Mouse (Mus musculus): Measurements from ENCODE around the gene Cav1. TPM values are rescaled to one million over a fixed set of nuclear protein-coding genes. Genes with fewer than 3 reads are reported as not detected.

Cav1 gene
- polyA plus RNA-seq, 1 experiment from 2014 or later, result 27.5 TPM

DNA sequence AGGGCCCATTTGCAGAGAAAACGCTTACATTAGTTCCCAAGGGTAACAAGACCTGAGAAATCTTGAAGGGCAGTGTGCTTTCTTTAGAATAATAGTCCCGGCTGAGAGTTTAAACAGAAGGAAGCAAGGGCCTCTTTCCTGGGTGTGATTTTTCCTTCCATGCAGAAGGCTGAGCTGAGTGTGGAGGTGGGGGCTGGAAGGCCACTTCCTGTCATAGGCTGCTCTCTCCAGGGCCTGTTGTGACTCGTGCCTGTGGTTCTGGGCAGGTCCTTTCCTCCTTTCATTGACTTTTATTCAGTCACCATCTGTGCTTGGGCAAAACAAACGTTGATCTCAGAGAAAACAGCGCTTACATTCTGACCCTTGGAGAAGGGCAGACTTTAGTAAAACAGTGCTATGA is 24.0 kb upstream of the Cav1 start:
- Histone ChIP-seq H3K9ac (no peak overlapping the region), H3K27ac (no peak overlapping the region), H3K4me2 (replicated peaks) (peak overlapping the region; percentile 96), H3K27me3 (ENCODE audit: control insufficient read depth, insufficient read depth, low read length) (peaks cover 5% of the 10 kb centered on the region; the same call in 1 of the 2 replicates), H3K4me1 (replicated peaks; ENCODE audit: control insufficient read depth, insufficient read depth, low read length) (peaks cover 3% of the 10 kb centered on the region; the same call in 1 of the 2 replicates), H3K9me3 (ENCODE audit: control insufficient read depth, low read length) (no peaks in the 10 kb centered on the region), H3K4me3 (replicated peaks; ENCODE audit: low read length) (no peak overlapping the region), H3K36me3 (replicated peaks; ENCODE audit: control insufficient read depth, insufficient read depth) (no peaks in the 10 kb centered on the region)
- DNase-seq (ENCODE audit: low spot score) (no peak), ATAC-seq (ENCODE audit: low FRiP score) (no peak)
- 43% methylated on average over 5 of the region's 5 CpGs for WGBS

DNA sequence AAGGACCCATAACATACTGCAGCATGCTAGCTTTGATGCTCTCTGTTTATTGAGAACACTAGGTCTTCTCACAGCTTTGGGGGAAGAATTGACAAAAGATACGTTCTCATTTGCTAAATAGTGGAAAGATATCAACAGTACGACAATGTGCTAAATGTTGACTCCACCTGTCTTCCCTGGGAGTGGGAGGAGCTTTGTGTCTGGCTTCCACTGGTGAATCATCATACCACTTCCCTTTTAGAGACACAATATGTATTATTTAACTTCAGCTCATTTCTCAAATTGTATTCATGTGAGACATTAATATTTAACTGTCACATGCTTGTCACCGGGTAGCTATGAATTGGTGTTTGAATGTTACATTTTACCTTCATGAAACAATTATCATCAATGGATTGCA is 22.3 kb upstream of the Cav1 start:
- H3K27me3 ChIP-seq (ENCODE audit: control insufficient read depth, insufficient read depth, low read length), result peaks cover 5% of the 10 kb centered on the region; the same call in 1 of the 2 replicates
- WGBS, result 83% methylated on average over 3 of the region's 3 CpGs
- H3K27ac ChIP-seq, result no peak overlapping the region
- H3K4me3 ChIP-seq (replicated peaks; ENCODE audit: low read length), result no peak overlapping the region
- no peak for ATAC-seq (ENCODE audit: low FRiP score)
- no peak overlapping the region for H3K9ac ChIP-seq
- H3K4me2 ChIP-seq (replicated peaks), result no peak overlapping the region
- H3K36me3 ChIP-seq (replicated peaks; ENCODE audit: control insufficient read depth, insufficient read depth), result no peaks in the 10 kb centered on the region
- peaks cover 3% of the 10 kb centered on the region; the same call in 1 of the 2 replicates for H3K4me1 ChIP-seq (replicated peaks; ENCODE audit: control insufficient read depth, insufficient read depth, low read length)
- no peaks in the 10 kb centered on the region for H3K9me3 ChIP-seq (ENCODE audit: control insufficient read depth, low read length)
- DNase-seq (ENCODE audit: low spot score), result no peak

DNA sequence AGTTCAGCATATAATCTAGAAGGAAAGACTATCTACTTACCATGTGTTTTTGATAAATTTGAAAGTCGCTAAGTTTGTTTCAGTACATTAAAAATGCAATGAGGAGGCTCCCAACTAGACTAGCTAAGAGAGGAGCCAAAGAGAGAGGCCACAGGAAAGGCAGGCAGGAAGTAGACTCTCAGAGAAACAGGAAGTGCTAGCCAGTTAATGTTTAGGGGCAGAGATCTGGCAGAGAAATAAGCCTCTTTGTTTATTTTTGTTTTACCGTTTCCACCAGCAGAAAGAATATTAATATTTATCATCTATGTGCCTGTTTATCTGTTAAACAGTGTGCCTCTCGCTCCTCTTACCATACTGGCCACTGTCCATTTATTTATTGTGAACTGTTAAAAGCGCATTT is 19.8 kb upstream of the Cav1 start:
- Histone ChIP-seq H3K27ac (no peak overlapping the region), H3K36me3 (replicated peaks; ENCODE audit: control insufficient read depth, insufficient read depth) (no peaks in the 10 kb centered on the region), H3K4me2 (replicated peaks) (no peak overlapping the region), H3K9ac (no peak overlapping the region), H3K27me3 (ENCODE audit: control insufficient read depth, insufficient read depth, low read length) (no peaks in the 10 kb centered on the region; the same call in 1 of the 2 replicates), H3K4me3 (replicated peaks; ENCODE audit: low read length) (no peak overlapping the region), H3K4me1 (replicated peaks; ENCODE audit: control insufficient read depth, insufficient read depth, low read length) (0 out of 2 replicates have a peak, but pooled peaks cover 2% of the 10 kb centered on the region), H3K9me3 (ENCODE audit: control insufficient read depth, low read length) (no peaks in the 10 kb centered on the region)
- WGBS, result 77% methylated on average over 4 of the region's 4 CpGs
- DNase-seq (ENCODE audit: low spot score), result no peak
- no peak for ATAC-seq (ENCODE audit: low FRiP score)

- no peak overlapping the region for H3K4me3 ChIP-seq (replicated peaks; ENCODE audit: low read length)
- 58% methylated on average over 5 of the region's 5 CpGs for WGBS
- no peak overlapping the region for H3K4me2 ChIP-seq (replicated peaks)
- no peaks in the 10 kb centered on the region for H3K9me3 ChIP-seq (ENCODE audit: control insufficient read depth, low read length)
- DNase-seq (ENCODE audit: low spot score), result no peak
- no peaks in the 10 kb centered on the region for H3K27me3 ChIP-seq (ENCODE audit: control insufficient read depth, insufficient read depth, low read length)
- no peaks in the 10 kb centered on the region for H3K4me1 ChIP-seq (replicated peaks; ENCODE audit: control insufficient read depth, insufficient read depth, low read length)
- ATAC-seq (ENCODE audit: low FRiP score), result no peak
- H3K36me3 ChIP-seq (replicated peaks; ENCODE audit: control insufficient read depth, insufficient read depth), result no peaks in the 10 kb centered on the region
- no peak overlapping the region for H3K27ac ChIP-seq
- H3K9ac ChIP-seq, result no peak overlapping the region
Observed at GRCm38 (mm10) chr6:17295116-17295515, 11.0 kb upstream of the Cav1 start.

- ATAC-seq (ENCODE audit: low FRiP score), result peak; percentile 10; the same call in 1 of the 2 replicates
- no peak overlapping the region for H3K27ac ChIP-seq
Observed at GRCm38 (mm10) chr6:17306602-17307325, 629 bp downstream of the Cav1 start.

DNA sequence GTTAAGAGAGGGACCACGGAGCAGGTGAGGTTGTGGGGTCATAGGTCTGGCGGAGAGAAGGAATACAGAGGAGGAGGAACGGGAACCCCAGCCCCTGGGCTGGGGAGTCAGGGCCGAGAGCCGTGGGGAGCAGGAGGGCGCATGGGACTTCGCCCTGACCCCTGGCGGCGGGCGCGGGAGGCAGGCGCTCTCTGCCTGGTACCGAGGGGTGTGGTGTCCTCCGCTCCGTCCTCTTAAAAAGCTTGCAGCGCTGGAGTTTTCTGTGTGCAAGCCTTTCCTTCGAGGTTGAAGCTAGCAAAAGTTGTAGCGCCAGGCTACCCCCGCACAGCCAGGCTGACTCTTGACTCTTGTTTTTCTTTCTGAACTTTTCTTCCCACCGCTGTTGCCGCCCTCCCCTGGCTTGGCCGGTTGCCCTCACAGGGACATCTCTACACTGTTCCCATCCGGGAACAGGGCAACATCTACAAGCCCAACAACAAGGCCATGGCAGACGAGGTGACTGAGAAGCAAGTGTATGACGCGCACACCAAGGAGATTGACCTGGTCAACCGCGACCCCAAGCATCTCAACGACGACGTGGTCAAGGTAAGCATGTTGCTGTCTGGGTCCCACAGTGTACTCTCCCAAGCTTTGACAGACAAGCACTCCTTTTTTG is 1.5 kb downstream of the Cav1 start:
- Histone ChIP-seq H3K4me3 (replicated peaks; ENCODE audit: low read length) (peak overlapping the region; percentile 38), H3K9ac (no peak overlapping the region; the same call in 1 of the 2 replicates), H3K27me3 (ENCODE audit: control insufficient read depth, insufficient read depth, low read length) (peaks cover 27% of the 10 kb centered on the region), H3K9me3 (ENCODE audit: control insufficient read depth, low read length) (no peaks in the 10 kb centered on the region), H3K27ac (no peak overlapping the region), H3K4me2 (replicated peaks) (peak overlapping the region; percentile 60), H3K36me3 (replicated peaks; ENCODE audit: control insufficient read depth, insufficient read depth) (no peaks in the 10 kb centered on the region), H3K4me1 (replicated peaks; ENCODE audit: control insufficient read depth, insufficient read depth, low read length) (peaks cover 12% of the 10 kb centered on the region)
- ATAC-seq (ENCODE audit: low FRiP score) (peak; percentile 78), DNase-seq (ENCODE audit: low spot score) (no peak)
- 2% methylated on average over 31 of the region's 31 CpGs for WGBS

More at GRCm38 (mm10) chr6:17306602-17307325, 629 bp downstream of the Cav1 start:
- DNase-seq (ENCODE audit: low spot score), result no peak
- Histone ChIP-seq H3K4me3 (replicated peaks; ENCODE audit: low read length) (peak overlapping the region; percentile 38), H3K4me1 (replicated peaks; ENCODE audit: control insufficient read depth, insufficient read depth, low read length) (peaks cover 12% of the 10 kb centered on the region), H3K36me3 (replicated peaks; ENCODE audit: control insufficient read depth, insufficient read depth) (no peaks in the 10 kb centered on the region), H3K9ac (peak overlapping the region; percentile 55), H3K27me3 (ENCODE audit: control insufficient read depth, insufficient read depth, low read length) (peaks cover 27% of the 10 kb centered on the region), H3K9me3 (ENCODE audit: control insufficient read depth, low read length) (no peaks in the 10 kb centered on the region), H3K4me2 (replicated peaks) (peak overlapping the region; percentile 60)
- WGBS, result 1% methylated on average over 18 of the region's 19 CpGs

- peaks cover 27% of the 10 kb centered on the region for H3K27me3 ChIP-seq (ENCODE audit: control insufficient read depth, insufficient read depth, low read length)
- no peak overlapping the region for H3K27ac ChIP-seq
- no peaks in the 10 kb centered on the region for H3K36me3 ChIP-seq (replicated peaks; ENCODE audit: control insufficient read depth, insufficient read depth)
- H3K9me3 ChIP-seq (ENCODE audit: control insufficient read depth, low read length), result no peaks in the 10 kb centered on the region
- no peak overlapping the region for H3K4me3 ChIP-seq (replicated peaks; ENCODE audit: low read length)
- peak overlapping the region; percentile 60; the same call in 1 of the 2 replicates for H3K4me2 ChIP-seq (replicated peaks)
- no peak overlapping the region for H3K9ac ChIP-seq
- 47% methylated on average over 2 of the region's 2 CpGs for WGBS
- no peak for ATAC-seq (ENCODE audit: low FRiP score)
- no peak for DNase-seq (ENCODE audit: low spot score)
- H3K4me1 ChIP-seq (replicated peaks; ENCODE audit: control insufficient read depth, insufficient read depth, low read length), result peaks cover 12% of the 10 kb centered on the region
Observed at GRCm38 (mm10) chr6:17308661-17309060, 2.5 kb downstream of the Cav1 start.

DNA sequence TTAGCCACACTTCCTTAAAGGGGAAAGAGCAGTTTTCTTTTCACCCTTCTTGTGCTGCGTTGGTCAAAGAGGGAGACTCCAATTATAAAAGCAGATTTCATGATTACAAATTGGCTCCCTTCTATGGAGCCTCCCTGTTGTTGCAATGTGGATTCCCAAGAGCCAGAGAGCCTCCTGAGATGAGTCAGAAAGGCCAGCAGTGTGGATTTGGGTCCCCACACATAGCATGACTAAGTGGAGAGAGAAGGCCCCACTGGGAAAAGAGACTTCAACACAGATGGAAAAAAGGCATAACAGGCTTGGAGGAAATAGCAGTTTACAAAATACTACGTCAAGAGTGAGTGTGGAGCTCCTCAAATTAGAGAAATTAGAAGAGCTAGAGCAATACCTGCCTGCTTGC is 3.1 kb downstream of the Cav1 start:
- DNase-seq (ENCODE audit: low spot score) (no peak), ATAC-seq (ENCODE audit: low FRiP score) (no peak)
- Histone ChIP-seq H3K4me3 (replicated peaks; ENCODE audit: low read length) (no peak overlapping the region), H3K27me3 (ENCODE audit: control insufficient read depth, insufficient read depth, low read length) (peaks cover 27% of the 10 kb centered on the region), H3K9me3 (ENCODE audit: control insufficient read depth, low read length) (no peaks in the 10 kb centered on the region), H3K36me3 (replicated peaks; ENCODE audit: control insufficient read depth, insufficient read depth) (no peaks in the 10 kb centered on the region), H3K27ac (no peak overlapping the region), H3K9ac (no peak overlapping the region), H3K4me1 (replicated peaks; ENCODE audit: control insufficient read depth, insufficient read depth, low read length) (peaks cover 12% of the 10 kb centered on the region), H3K4me2 (replicated peaks) (no peak overlapping the region)
- 77% methylated on average over 2 of the region's 2 CpGs for WGBS

DNA sequence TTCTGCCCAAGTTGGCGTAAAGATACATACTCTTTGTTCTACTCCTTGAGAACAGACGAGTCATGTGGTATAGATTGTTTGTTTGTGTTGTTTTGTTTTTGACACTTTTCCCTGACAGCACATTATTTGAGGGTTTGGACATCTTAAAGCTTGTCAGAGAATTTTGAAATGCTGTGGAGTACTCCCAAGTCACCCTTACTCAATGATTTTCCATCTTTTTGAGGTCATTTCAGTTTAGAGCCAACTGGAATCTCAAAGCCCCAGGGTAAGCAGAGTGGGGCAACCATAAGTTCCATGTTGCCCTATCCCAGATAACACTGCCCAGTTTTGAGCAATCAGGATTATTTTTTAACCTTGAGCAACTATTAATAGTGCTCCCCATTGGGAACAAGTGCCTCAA is 8.1 kb downstream of the Cav1 start:
- no peaks in the 10 kb centered on the region for H3K36me3 ChIP-seq (replicated peaks; ENCODE audit: control insufficient read depth, insufficient read depth)
- no peak for ATAC-seq (ENCODE audit: low FRiP score)
- WGBS, result 82% methylated on average over 2 of the region's 2 CpGs
- H3K9ac ChIP-seq, result no peak overlapping the region
- H3K9me3 ChIP-seq (ENCODE audit: control insufficient read depth, low read length), result no peaks in the 10 kb centered on the region
- DNase-seq (ENCODE audit: low spot score), result no peak
- H3K27me3 ChIP-seq (ENCODE audit: control insufficient read depth, insufficient read depth, low read length), result no peaks in the 10 kb centered on the region
- no peak overlapping the region for H3K4me2 ChIP-seq (replicated peaks)
- H3K4me3 ChIP-seq (replicated peaks; ENCODE audit: low read length), result no peak overlapping the region
- no peaks in the 10 kb centered on the region for H3K4me1 ChIP-seq (replicated peaks; ENCODE audit: control insufficient read depth, insufficient read depth, low read length)
- no peak overlapping the region for H3K27ac ChIP-seq

Data from hindbrain, embryonic 14.5 days (tissue).